Mouse (Mus musculus) lung, postnatal 0 days (tissue): ENCODE data around the gene Arid5b.

ENCODE experiments used
- CTCF ChIP-seq: IDR thresholded peaks from 2 replicates; pipeline ENCODE4 v1.5.1; 2016; ENCODE audit warnings: antibody characterized with exemption, mild to moderate bottlenecking
- EP300 ChIP-seq: IDR thresholded peaks from 2 replicates; pipeline ENCODE4 v1.6.1; 2016; ENCODE audit warnings: antibody characterized with exemption, mild to moderate bottlenecking, control low read depth

DNA sequence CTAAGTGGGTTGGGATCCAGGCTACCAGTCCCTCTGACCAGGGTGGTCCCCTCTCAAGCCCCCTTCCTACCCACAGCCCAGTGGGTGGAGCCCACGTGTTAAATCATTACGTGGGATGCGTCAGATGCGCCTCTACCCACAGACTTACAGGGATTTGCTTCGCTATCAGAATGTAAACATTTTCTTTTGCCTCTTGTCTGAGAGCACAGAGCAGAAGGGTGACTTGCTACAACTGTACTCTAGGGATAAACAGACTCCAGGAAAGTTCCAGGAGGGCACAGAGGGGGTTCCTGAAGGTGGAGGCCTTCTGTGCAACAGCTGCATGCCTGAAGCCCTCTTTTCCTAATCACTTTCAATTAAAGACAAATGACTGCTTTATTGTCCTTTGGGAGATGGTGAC lies 98.8 kb downstream of the Arid5b start:
- TF ChIP-seq CTCF (no peak), EP300 (no peak)
